In the genomic region with DNA sequence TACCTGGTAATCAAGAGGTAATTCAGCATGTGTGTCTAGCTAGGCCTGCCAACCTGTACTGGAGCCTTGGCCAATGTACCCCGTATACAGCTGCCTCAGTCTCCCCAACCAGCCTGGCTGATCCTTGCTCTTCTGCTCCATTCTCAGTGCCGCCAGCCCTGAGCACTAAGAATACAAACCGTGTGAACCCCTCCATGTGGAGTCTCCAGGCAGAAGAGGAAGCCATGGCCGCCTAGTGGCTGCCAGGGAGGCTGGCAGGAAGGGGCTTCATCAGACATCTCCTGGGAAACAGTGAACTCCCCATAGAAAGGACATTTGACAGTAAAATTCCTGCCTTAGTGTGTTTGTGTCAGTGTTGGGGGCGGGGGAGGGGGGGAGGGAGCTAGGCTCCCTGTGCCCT, we compare ENCODE assay signal across 9 mouse cellular contexts. TPM values are rescaled to one million over a fixed set of nuclear protein-coding genes. Genes with fewer than 3 reads are reported as not detected.
A peak's percentile ranks its signal among the peaks of the same experiment; 100 is the strongest.
DNase-seq lines count a peak whose midpoint lies in the region; ATAC-seq and TF ChIP-seq lines count a peak whose summit lies in the region.
"Had no signal": no experiment of that assay in that cellular context is flagged by ENCODE, and none has a peak within 500 bp of the region (broad histone marks: within the 10 kb centered on the region; RNA-seq: fewer than 3 reads in every experiment).

No protein-coding gene starts in this region.

- H3K9me3 ChIP-seq in forebrain, embryonic 14.5 days (replicated peaks; ENCODE audit: control insufficient read depth, low read length) = no peaks in the 10 kb centered on the region
- no peaks in the 10 kb centered on the region for H3K9me3 ChIP-seq in neural tube, embryonic 15.5 days (replicated peaks)
- H3K9me3 ChIP-seq: stomach, embryonic 15.5 days had no signal

- H3K4me3 ChIP-seq in left cerebral cortex, adult 2 months = no peak overlapping the region
- H3K4me3 ChIP-seq in forebrain, embryonic 14.5 days (ENCODE audit: low read depth, low read length) = no peak overlapping the region
- H3K4me3 ChIP-seq in neural tube, embryonic 15.5 days (replicated peaks) = no peak overlapping the region
- H3K4me3 ChIP-seq: stomach, embryonic 15.5 days had no signal

- intact Hi-C loops in left cerebral cortex, adult 2 months (cut with DNase I) = no loop called here
- intact Hi-C loops in left cerebral cortex, postnatal 14 days (cut with DNase I) = loop anchor here (1.0 to 2.0 kb wide), 2 partner anchors 31 to 39 kb away; no protein-coding TSS in a partner anchor
- intact Hi-C loops in heart, postnatal 25 days (cut with DNase I) = no loop called here

- peak overlapping the region; percentile 94 for H3K4me2 ChIP-seq in forebrain, embryonic 14.5 days (ENCODE audit: low read length)
- peak overlapping the region; percentile 81 for H3K4me2 ChIP-seq in neural tube, embryonic 15.5 days
- H3K4me2 ChIP-seq: stomach, embryonic 15.5 days had no signal

- no peaks in the 10 kb centered on the region for H3K27me3 ChIP-seq in forebrain, embryonic 14.5 days (replicated peaks; ENCODE audit: control insufficient read depth, insufficient read depth, low read length)
- peaks cover 6% of the 10 kb centered on the region; the same call in 1 of the 2 replicates for H3K27me3 ChIP-seq in neural tube, embryonic 15.5 days (replicated peaks)
- H3K27me3 ChIP-seq: stomach, embryonic 15.5 days had no signal

- H3K27ac ChIP-seq in left cerebral cortex, adult 2 months = peak overlapping the region; percentile 94
- H3K27ac ChIP-seq in forebrain, embryonic 14.5 days (ENCODE audit: low read depth, low read length) = peak overlapping the region; percentile 94; the same call in 1 of the 2 replicates
- H3K27ac ChIP-seq in neural tube, embryonic 15.5 days (replicated peaks) = no peak overlapping the region
- H3K27ac ChIP-seq: stomach, embryonic 15.5 days had no signal

- DNase-seq in left cerebral cortex, adult 2 months (ENCODE audit: extremely low spot score in 1 of 2, low spot score in 2 of 2) = peak; percentile 49 to 54
- DNase-seq in left cerebral cortex, adult 8-10 months (ENCODE audit: low spot score in 2 of 2) = no peak
- DNase-seq in T-cell, adult 2 months (ENCODE audit: low spot score) = peak; percentile 16
- DNase-seq in forebrain, embryonic 14.5 days (ENCODE audit: low spot score) = peak; percentile 84
- peak; percentile 68 to 80 for DNase-seq in left cerebral cortex, postnatal 14 days (ENCODE audit: low spot score in 2 of 2)
- no peak for DNase-seq in heart, postnatal 25 days (ENCODE audit: low spot score)
- DNase-seq in urinary bladder, adult 2 months (ENCODE audit: low spot score) = no peak

- peak overlapping the region; percentile 29; the same call in 1 of the 2 replicates for H3K9ac ChIP-seq in forebrain, embryonic 14.5 days (ENCODE audit: low read length)
- no peak overlapping the region for H3K9ac ChIP-seq in neural tube, embryonic 15.5 days (replicated peaks)
- H3K9ac ChIP-seq: stomach, embryonic 15.5 days had no signal

- peak; percentile 73 for TF ChIP-seq CTCF in left cerebral cortex, adult 2 months (IDR thresholded peaks at IDR 0.05)

- peak; percentile 41; the same call in 1 of the 2 replicates for ATAC-seq in forebrain, embryonic 14.5 days
- no peak for ATAC-seq in neural tube, embryonic 15.5 days (ENCODE audit: low FRiP score)

- peaks cover 39% of the 10 kb centered on the region for H3K4me1 ChIP-seq in forebrain, embryonic 14.5 days (ENCODE audit: control insufficient read depth, insufficient read depth, low read length)
- H3K4me1 ChIP-seq in neural tube, embryonic 15.5 days = peaks cover 54% of the 10 kb centered on the region

- no peaks in the 10 kb centered on the region for H3K36me3 ChIP-seq in forebrain, embryonic 14.5 days (ENCODE audit: control insufficient read depth, insufficient read depth, low read length)
- no peaks in the 10 kb centered on the region for H3K36me3 ChIP-seq in neural tube, embryonic 15.5 days
- H3K36me3 ChIP-seq: stomach, embryonic 15.5 days had no signal

- WGBS in forebrain, embryonic 14.5 days = under 1% methylated on average over 5 of the region's 5 CpGs
- 5% methylated on average over 5 of the region's 5 CpGs for WGBS in neural tube, embryonic 15.5 days

RNA-seq across cellular contexts. Expression of gene Neurod2, which starts 33.2 kb away (rescaled TPM):
- total RNA-seq in left cerebral cortex, adult 2 months (2021) = 10 to 100 TPM; 70.2 to 76.3 TPM
- 10 to 100 TPM; 54.9 to 63.3 (median 60.4) TPM for total RNA-seq in left cerebral cortex, adult 8-10 months (2022)
- polyA plus RNA-seq in forebrain, embryonic 14.5 days (2014; fragmentation: Nextera tagmentation; extraction: Ambion mirVana) = 64.1 and 90.9 TPM in 2 replicates
- 10 to 100 TPM; 65.9 to 67.1 TPM for total RNA-seq in left cerebral cortex, postnatal 14 days (2021)
- 13.7 and 16.3 TPM in 2 replicates for polyA plus RNA-seq in neural tube, embryonic 15.5 days (2015; fragmentation: Nextera tagmentation; extraction: Ambion mirVana)
- total RNA-seq in heart, postnatal 25 days (2021) = not detected
- not detected in 2 replicates for polyA plus RNA-seq in urinary bladder, adult 2 months (2012; rRNA removed)

RNA-seq across cellular contexts. Expression of gene Ppp1r1b, which starts 51.9 kb away (rescaled TPM):
- total RNA-seq in left cerebral cortex, adult 2 months (2021) = 100 to 1,000 TPM; 146 to 208 TPM
- total RNA-seq in left cerebral cortex, adult 8-10 months (2022) = 100 to 1,000 TPM; 502 to 655 (median 573) TPM
- polyA plus RNA-seq in forebrain, embryonic 14.5 days (2014; fragmentation: Nextera tagmentation; extraction: Ambion mirVana) = 33.1 and 42.2 TPM in 2 replicates
- 100 to 1,000 TPM; 101 to 133 TPM for total RNA-seq in left cerebral cortex, postnatal 14 days (2021)
- polyA plus RNA-seq in neural tube, embryonic 15.5 days (2015; fragmentation: Nextera tagmentation; extraction: Ambion mirVana) = 2.5 and 3.7 TPM in 2 replicates
- total RNA-seq in heart, postnatal 25 days (2021) = 1 to 10 TPM; 5.3 to 5.8 TPM
- 0.07 and 0.15 TPM in 2 replicates for polyA plus RNA-seq in urinary bladder, adult 2 months (2012; rRNA removed)

Comparison
In these comparisons a context has a peak if more than half of its experiments do, and no peak if none do; other contexts are left out.
1. DNase-seq: peak in left cerebral cortex, adult 2 months (2 of 2), T-cell, adult 2 months (single experiment), forebrain, embryonic 14.5 days (single experiment) and left cerebral cortex, postnatal 14 days (2 of 2); none in left cerebral cortex, adult 8-10 months (0 of 2), heart, postnatal 25 days (single experiment) and urinary bladder, adult 2 months (single experiment).
2. RNA of gene Neurod2, which starts 33.2 kb away (total RNA-seq): 70.2 to 76.3 TPM in left cerebral cortex, adult 2 months, 65.9 to 67.1 TPM in left cerebral cortex, postnatal 14 days and 54.9 to 63.3 TPM in left cerebral cortex, adult 8-10 months; not detected in heart, postnatal 25 days; every median in the first group is over 10 times any median in the second.
3. RNA of gene Ppp1r1b, which starts 51.9 kb away (total RNA-seq): 502 to 655 TPM in left cerebral cortex, adult 8-10 months, 146 to 208 TPM in left cerebral cortex, adult 2 months and 101 to 133 TPM in left cerebral cortex, postnatal 14 days; 5.3 to 5.8 TPM in heart, postnatal 25 days; every median in the first group is over 10 times any median in the second.